Mouse (Mus musculus) left cerebral cortex, postnatal 10 days (tissue): ENCODE results near the gene Cdh4. TPM values are rescaled to one million over a fixed set of nuclear protein-coding genes. Genes with fewer than 3 reads are reported as not detected.
A peak's percentile ranks its signal among the peaks of the same experiment; 100 is the strongest.

ENCODE experiments used
- DNase-seq, 2 experiments: peaks; one replicate each; pipeline ENCODE4 v3.0.0; 2021 to 2022; ENCODE audit warnings: low spot score in 2 of 2, mixed read lengths in 1 of 2; ENCODE audit errors: extremely low spot score in 1 of 2
- intact Hi-C: fragments of 180-260 bp; cut with DNase I; formaldehyde crosslinking; loops from one replicate; pipeline ENCODE4 v1.15.1; 2025
- total RNA-seq, 2 experiments: library from RNA; stranded (reverse); gene quantifications; 2 replicates each; pipeline ENCODE4 v1.2.3; 2021

Gene Cdh4
- total RNA-seq, 2 experiments from 2014 or later = 36.4 to 41.2 TPM

- intact Hi-C loops = no loop called here
- DNase-seq = no peak
Observed at GRCm38 (mm10) chr2:179742828-179743227, 300.6 kb downstream of the Cdh4 start.

GRCm38 (mm10) chr2:179746491-179746890 is 304.3 kb downstream of the Cdh4 start:
- no peak for DNase-seq
- intact Hi-C loops = no loop called here

GRCm38 (mm10) chr2:179749399-179749798 is 307.2 kb downstream of the Cdh4 start:
- no peak for DNase-seq
- intact Hi-C loops = no loop called here

- intact Hi-C loops = no loop called here
- DNase-seq = no peak
Observed at GRCm38 (mm10) chr2:179753811-179754210, 311.6 kb downstream of the Cdh4 start.

- intact Hi-C loops = no loop called here
- no peak for DNase-seq
Observed at GRCm38 (mm10) chr2:179754776-179755175, 312.5 kb downstream of the Cdh4 start.

- intact Hi-C loops = no loop called here
- no peak for DNase-seq
Observed at GRCm38 (mm10) chr2:179761718-179762441, 319.6 kb downstream of the Cdh4 start.

GRCm38 (mm10) chr2:179762521-179763305 is 320.5 kb downstream of the Cdh4 start:
- no peak for DNase-seq
- intact Hi-C loops = no loop called here

- no peak for DNase-seq
- intact Hi-C loops = no loop called here
Observed at GRCm38 (mm10) chr2:179764460-179764859, 322.2 kb downstream of the Cdh4 start.

- DNase-seq = no peak
- intact Hi-C loops = no loop called here
Observed at GRCm38 (mm10) chr2:179766664-179767526, 324.7 kb downstream of the Cdh4 start.

- no peak for DNase-seq
- intact Hi-C loops = no loop called here
Observed at GRCm38 (mm10) chr2:179767527-179767849, 325.3 kb downstream of the Cdh4 start.

- peak; percentile 59 to 78 for DNase-seq
- intact Hi-C loops = no loop called here
Observed at GRCm38 (mm10) chr2:179769137-179769536, 326.9 kb downstream of the Cdh4 start.

GRCm38 (mm10) chr2:179769943-179770342 is 327.7 kb downstream of the Cdh4 start:
- intact Hi-C loops = no loop called here
- DNase-seq = no peak

GRCm38 (mm10) chr2:179774440-179775110 is 332.3 kb downstream of the Cdh4 start:
- DNase-seq = peak in 1 of 2 experiments; percentile 31
- intact Hi-C loops = no loop called here

- no peak for DNase-seq
- intact Hi-C loops = no loop called here
Observed at GRCm38 (mm10) chr2:179775999-179776705, 333.9 kb downstream of the Cdh4 start.

- intact Hi-C loops = no loop called here
- no peak for DNase-seq
Observed at GRCm38 (mm10) chr2:179779266-179779665, 337.0 kb downstream of the Cdh4 start.

- intact Hi-C loops = no loop called here
- DNase-seq = no peak
Observed at GRCm38 (mm10) chr2:179780961-179781360, 338.7 kb downstream of the Cdh4 start.

GRCm38 (mm10) chr2:179787256-179787655 is 345.0 kb downstream of the Cdh4 start:
- intact Hi-C loops = no loop called here
- DNase-seq = no peak

- intact Hi-C loops = no loop called here
- no peak for DNase-seq
Observed at GRCm38 (mm10) chr2:179787797-179788196, 345.6 kb downstream of the Cdh4 start.
